Mouse (Mus musculus): Measurements from ENCODE around the gene Mex3a.

The Mex3a gene

GRCm38 (mm10) chr3:88505765-88506164 is 26.4 kb upstream of the Mex3a start:
- no peak for DNase-seq

- no peak for DNase-seq
Measured at GRCm38 (mm10) chr3:88509250-88509649, 22.9 kb upstream of the Mex3a start.

- peak; percentile 94 for DNase-seq
Measured at GRCm38 (mm10) chr3:88509692-88510420, 22.3 kb upstream of the Mex3a start, which contains the start of gene Lmna. Lmna (minus strand) TSS chr3:88509956.

- DNase-seq, result no peak
Measured at GRCm38 (mm10) chr3:88510421-88511289, 21.5 kb upstream of the Mex3a start.

GRCm38 (mm10) chr3:88511559-88511958 is 20.6 kb upstream of the Mex3a start:
- DNase-seq, result no peak

GRCm38 (mm10) chr3:88512141-88512895 is 19.9 kb upstream of the Mex3a start:
- no peak for DNase-seq

GRCm38 (mm10) chr3:88512896-88513545 is 19.2 kb upstream of the Mex3a start:
- no peak for DNase-seq

- no peak for DNase-seq
Measured at GRCm38 (mm10) chr3:88513546-88514115, 18.6 kb upstream of the Mex3a start.

GRCm38 (mm10) chr3:88514231-88515094 is 17.7 kb upstream of the Mex3a start:
- no peak for DNase-seq

GRCm38 (mm10) chr3:88515095-88515386 is 17.2 kb upstream of the Mex3a start:
- DNase-seq, result no peak

GRCm38 (mm10) chr3:88516407-88516806 is 15.8 kb upstream of the Mex3a start:
- no peak for DNase-seq

GRCm38 (mm10) chr3:88518411-88518810 is 13.8 kb upstream of the Mex3a start:
- no peak for DNase-seq

GRCm38 (mm10) chr3:88520078-88520477 is 12.1 kb upstream of the Mex3a start:
- DNase-seq, result no peak

- no peak for DNase-seq
Measured at GRCm38 (mm10) chr3:88521156-88521555, 11.0 kb upstream of the Mex3a start.

GRCm38 (mm10) chr3:88521803-88522331 is 10.3 kb upstream of the Mex3a start:
- peak; percentile 65 for DNase-seq

GRCm38 (mm10) chr3:88523027-88523426 is 9.2 kb upstream of the Mex3a start:
- DNase-seq, result no peak

- no peak for DNase-seq
Measured at GRCm38 (mm10) chr3:88525021-88525420, 7.2 kb upstream of the Mex3a start.

- peak; percentile 77 for DNase-seq
Measured at GRCm38 (mm10) chr3:88526157-88527131, 5.8 kb upstream of the Mex3a start.

GRCm38 (mm10) chr3:88527565-88527964 is 4.6 kb upstream of the Mex3a start:
- no peak for DNase-seq

GRCm38 (mm10) chr3:88528646-88529045 is 3.5 kb upstream of the Mex3a start:
- DNase-seq, result no peak

Data from right cerebral cortex, adult 18-20 months (tissue).